Mouse (Mus musculus): Measurements from ENCODE around the gene Rtbdn.

DNA sequence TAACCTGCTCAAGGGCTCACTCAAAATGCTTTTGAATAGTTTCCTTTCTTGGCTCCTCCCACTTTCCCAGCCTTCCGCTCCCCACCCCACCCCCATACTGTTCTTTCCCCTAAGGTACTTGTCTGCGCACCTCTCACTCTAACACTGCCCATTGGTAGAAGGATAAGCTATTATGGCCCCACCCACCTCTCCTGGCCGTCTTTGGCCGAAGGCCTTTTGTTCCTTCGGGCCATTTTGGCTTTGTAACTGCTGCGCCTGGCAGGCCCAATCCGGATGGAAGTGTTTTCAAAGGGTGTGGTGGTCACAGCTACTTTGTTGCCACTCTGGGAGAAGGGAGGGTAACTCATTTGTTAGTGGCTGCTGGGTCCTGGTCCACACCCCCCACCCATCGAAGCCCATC, 31.5 kb upstream of the Rtbdn start:
- TF ChIP-seq CHD2 (IDR thresholded peaks at IDR 0.05; ENCODE audit: low read depth, low read length) (no peak), MAFK (IDR thresholded peaks at IDR 0.05; ENCODE audit: insufficient read depth, low read depth, low read length) (no peak), HCFC1 (IDR thresholded peaks at IDR 0.05; ENCODE audit: borderline replicate concordance, insufficient read depth, low read length) (no peak), ZNF384 (IDR thresholded peaks at IDR 0.05; ENCODE audit: low read depth, low read length) (no peak), ZC3H11A (IDR thresholded peaks at IDR 0.05; ENCODE audit: borderline replicate concordance, low read depth, low read length) (no peak)

Data from ES-E14 (cell line).